Mouse (Mus musculus) heart, adult 8-10 months (tissue): ENCODE measurements at regions not wholly inside any gene's neighbourhood (a gene's known extent, or its start where the extent isn't known, plus 50 kb on each side); places are given as distances from the start of the nearest gene placed in this dataset.
A peak's percentile ranks its signal among the peaks of the same experiment; 100 is the strongest.

Experiments used
- DNase-seq: peaks from one replicate; pipeline ENCODE4 v3.0.0; 2022; ENCODE audit warnings: low spot score

GRCm38 (mm10) chr14:48942882-48943281, 123.0 kb upstream of the Ap5m1 start:
- DNase-seq, result no peak

GRCm38 (mm10) chr14:48930886-48931285, 135.0 kb upstream of the Ap5m1 start:
- DNase-seq, result no peak

GRCm38 (mm10) chr14:48925870-48926269, 140.0 kb upstream of the Ap5m1 start:
- DNase-seq, result no peak

DNA sequence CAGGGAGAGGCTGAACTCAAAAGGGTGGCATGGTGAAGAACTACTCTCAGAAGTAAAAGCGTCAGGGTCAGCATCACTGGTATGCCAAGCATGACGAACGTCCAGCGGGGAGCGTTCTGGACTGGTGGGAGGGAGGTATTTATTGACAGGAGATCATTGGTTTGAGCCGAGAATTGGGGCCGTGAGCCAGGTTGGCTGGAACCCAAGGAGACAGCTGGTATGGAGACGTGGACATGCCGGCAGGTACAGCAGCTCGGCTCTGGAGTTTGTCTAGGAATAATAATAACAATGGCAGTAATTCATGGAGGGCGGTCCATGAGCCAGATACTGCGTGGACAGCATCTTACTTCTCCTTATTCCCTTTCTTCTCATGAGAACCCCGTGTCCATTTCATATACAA, 156.5 kb upstream of the Ap5m1 start:
- DNase-seq, result no peak

DNA sequence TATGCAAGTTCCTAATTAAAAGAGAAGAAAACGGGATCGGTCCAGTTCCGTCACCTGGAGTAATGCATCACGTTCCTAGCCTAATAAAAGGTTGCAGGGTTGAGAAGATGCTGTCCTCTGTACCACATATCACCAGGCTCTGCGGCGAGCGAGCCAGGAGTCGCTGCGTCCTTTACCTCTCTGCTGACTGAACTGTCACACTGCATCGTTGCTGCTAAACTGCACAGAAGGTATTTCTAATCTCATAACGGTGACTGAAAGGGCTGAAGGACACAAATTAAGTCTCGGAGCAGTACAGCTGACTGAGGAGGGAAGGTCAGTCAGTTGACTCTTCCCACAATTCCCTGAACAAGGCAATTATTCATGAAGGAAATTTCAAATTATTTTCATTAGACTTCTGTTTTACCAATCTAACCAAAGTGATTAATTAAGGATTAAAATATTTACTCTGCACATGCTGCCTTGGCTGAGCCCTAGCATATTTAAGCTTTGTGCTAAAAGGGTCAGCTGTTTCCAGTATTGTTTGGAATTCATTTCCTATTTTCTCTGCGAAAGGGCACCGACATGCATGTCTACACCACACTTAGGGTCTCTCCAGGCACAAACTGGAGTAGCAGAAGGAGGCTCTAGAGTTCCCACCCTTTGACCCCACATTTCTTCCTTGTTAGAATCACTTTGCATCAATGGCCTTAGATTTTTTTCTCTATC, 157.8 kb upstream of the Ap5m1 start:
- no peak for DNase-seq

GRCm38 (mm10) chr14:48907403-48907973, 158.4 kb upstream of the Ap5m1 start:
- no peak for DNase-seq

- no peak for DNase-seq
These were observed 158.9 kb upstream of the Ap5m1 start for GRCm38 (mm10) chr14:48906956-48907355.

DNA sequence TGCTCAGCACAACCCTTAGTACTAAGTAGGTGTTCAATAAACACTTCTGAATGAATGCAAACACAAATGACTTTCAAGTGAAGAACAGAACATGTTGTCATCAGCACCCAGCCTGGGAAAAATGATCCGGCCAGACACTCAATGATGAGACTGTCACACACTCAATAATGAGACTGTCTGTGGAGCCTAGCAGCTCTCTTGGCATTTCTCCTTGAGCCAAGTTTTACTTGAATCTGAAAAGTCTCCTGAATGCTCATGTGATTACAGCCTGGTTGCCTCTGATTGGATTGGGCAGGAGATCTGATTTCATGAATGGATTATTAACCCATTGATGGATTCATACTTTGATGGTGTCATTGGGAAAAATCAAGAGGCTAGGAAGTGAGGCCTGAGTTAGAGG, 161.3 kb upstream of the Ap5m1 start:
- no peak for DNase-seq

- no peak for DNase-seq
These were observed 162.4 kb upstream of the Ap5m1 start for GRCm38 (mm10) chr14:48903526-48903925.

DNA sequence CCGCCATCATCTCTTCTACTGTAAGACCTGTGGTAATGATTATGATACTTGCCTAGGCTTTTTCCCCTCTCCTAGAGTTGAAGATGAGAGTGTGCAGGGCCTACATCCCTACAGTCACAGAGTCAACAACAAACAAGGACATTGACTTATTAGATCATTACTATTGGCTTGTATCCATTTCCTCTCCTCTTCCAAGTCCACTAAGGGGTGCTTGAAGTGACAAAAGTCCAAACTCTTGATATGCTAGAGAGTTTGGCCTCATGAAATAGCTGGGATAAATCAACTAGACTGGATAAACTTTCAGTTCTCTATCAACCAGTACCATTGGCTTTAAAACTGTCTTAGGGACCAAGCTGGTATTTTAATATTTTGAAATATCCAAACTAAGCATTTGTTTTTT, 165.7 kb upstream of the Ap5m1 start:
- DNase-seq, result no peak

- DNase-seq, result no peak
These were observed 168.8 kb upstream of the Ap5m1 start for GRCm38 (mm10) chr14:48897140-48897539.

- peak; percentile 12 for DNase-seq
These were observed 169.7 kb upstream of the Ap5m1 start for GRCm38 (mm10) chr14:48896235-48896634.

DNA sequence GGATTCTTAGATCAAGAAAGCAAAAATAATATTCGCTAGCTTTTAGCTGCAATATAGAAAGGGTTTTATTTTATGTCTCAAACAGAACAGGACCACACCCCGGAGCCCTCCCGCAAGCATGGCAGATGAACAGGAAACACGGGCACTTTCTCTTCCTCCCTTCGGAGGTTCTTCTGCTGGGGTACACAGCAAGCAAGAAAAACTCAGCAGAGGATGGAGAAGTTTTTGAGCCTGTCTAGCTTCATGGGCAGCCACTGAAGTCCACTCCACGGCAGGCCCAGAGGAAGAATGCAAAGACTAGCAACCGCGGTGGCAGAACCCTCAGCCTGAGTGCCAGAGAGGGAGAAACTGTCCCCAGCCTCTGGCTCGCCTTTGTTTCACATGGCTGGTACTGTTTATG, 174.7 kb upstream of the Ap5m1 start:
- DNase-seq, result no peak

DNA sequence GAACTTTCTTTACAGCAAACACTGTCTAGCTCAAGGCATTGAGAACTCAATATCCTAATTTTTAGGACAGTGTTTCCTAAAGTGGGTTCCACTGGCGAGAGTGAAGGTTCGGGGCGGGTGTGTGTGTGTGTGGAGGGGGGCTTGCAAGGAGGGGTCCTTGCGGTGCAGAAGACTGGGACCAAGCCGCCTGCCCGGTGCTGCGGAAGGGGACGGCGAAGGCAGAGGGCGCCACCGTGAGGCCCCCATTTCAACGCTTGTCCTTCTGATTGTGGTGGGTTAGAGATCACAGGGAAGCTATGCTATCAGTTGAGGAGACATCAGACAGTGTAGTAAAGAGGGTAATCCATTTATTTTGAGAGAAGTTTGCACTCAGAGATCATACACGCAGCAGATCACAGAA, 176.9 kb upstream of the Ap5m1 start:
- no peak for DNase-seq

DNA sequence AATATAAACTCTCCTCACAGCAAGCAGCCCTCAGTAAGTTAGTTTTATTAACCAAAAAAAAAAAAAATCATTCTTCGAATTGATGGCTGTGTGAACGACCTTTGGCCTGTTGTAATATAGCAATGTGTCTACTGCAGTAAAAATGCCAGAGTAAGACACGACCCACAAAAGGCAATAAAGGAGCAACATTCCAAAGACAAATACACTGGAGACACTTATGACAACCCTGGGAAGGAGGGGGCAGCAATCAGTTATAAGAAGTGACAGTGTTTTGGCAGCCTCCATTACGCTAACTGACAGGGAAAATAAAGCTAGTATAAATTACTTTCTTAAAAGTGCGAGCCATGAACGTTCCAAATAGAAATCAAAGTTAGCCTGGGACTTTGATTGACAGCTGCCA, 185.9 kb upstream of the Ap5m1 start:
- DNase-seq, result no peak

DNA sequence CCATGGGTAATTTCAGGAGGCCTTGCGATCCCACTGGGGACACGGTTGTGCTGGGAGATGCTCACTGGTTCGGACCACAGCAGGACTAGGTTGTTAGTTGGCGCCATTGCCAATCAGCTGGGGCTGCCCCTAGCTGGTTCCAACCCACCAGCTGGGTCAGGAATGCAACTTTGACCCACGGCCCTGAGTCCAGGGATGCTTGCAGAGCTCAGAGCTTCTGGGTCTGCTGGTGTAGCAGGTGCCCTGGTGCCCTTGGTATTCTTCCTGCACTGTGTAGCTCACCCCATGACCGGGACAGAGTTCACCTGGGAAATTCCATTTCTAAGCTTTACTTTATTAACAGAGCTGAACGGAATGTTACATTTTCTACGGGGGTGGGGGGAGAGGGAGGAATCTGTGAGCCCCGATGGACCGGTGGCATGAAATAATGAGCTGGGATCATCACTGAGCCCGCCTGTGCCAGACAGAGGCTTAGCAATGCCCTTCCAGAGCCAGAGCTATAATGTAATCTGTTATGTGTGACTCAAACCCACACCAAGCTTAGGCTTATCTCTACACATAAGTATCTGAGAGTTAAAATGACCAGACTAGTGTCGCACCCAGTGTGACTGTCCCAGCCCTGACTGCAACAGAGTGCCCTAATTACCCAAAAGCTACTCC, 187.8 kb upstream of the Ap5m1 start:
- no peak for DNase-seq

GRCm38 (mm10) chr14:48871313-48871712, 194.6 kb upstream of the Ap5m1 start:
- no peak for DNase-seq

DNA sequence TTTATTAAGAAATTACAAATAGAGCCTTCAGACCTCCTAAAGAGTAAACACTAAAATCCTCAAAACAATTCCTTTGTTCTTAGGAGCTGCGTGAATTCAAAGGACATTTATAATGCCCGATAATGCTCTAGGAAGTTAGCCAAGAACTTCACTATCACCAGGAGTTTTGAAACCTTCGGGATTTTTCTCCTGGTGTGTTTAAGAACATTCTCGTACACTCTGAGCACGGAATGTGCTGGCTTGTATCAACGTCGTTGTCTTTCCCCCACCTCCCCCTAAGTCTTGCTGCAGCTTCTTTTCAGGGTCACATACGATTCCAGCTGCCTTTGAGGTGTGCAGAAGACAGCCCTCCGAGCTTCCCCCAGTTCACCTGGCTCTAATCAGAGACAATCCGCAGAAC, 195.9 kb upstream of the Ap5m1 start:
- DNase-seq, result no peak

- DNase-seq, result no peak
These were observed 181.8 kb upstream of the Otx2 start for GRCm38 (mm10) chr14:48855453-48855852.

- no peak for DNase-seq
These were observed 180.7 kb upstream of the Otx2 start for GRCm38 (mm10) chr14:48854188-48854924.

DNA sequence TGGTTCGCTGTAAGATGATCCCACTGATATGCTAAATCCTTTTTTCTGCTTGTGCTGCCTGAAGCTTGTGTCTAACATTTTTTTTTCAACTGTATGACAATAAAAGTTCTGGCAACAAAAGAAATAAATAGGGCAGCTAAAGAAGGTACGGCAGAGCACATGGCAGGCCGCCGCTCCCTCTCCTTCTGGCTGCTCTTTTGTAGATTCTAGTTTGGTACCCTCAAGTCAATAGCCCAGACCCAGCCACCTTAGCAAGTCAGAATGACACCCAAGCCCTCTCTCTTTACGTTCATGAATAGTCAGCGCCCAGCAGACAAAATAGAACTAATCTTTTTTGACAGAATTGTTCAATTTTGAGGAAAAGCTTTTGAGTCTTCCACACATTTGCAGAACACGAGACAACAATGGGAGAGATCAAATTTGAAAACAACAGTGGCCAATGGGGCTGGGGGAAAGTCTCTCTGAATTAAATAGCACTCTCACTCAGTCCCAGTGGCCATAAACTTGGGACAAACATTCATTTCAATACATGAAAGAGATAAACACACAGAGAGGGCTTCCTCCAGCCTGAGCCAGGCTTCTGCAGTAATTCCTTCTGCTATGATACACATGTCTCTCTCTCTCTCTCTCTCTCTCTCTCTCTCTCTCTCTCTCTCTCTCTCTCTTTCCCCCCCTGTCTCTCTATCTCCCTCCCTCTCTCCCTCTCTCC, 180.0 kb upstream of the Otx2 start:
- no peak for DNase-seq

DNA sequence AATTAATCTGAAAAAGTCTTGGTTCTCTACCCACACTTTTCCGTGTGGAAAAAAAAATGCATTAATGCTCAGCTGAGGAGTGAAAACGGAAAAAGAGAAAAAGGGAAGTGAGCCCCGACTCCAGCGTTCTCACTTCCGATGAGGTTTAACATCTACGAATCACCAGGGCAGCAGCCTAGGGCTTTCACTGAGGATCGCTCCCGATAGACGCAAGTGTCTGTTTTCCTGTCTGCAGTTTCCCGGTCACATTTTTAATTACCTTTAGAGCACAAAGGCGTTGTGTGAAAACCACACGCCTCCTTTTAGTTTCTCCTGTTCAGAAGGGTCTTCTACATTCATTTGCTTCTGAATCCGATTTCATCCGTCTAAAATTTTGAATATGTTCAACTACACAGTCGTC, 179.2 kb upstream of the Otx2 start:
- DNase-seq, result no peak
